Mouse (Mus musculus) inflammation-experienced regulatory T-cells, adult 16 weeks (primary cell): ENCODE data around the gene Prr30. TPM values are rescaled to one million over a fixed set of nuclear protein-coding genes. Genes with fewer than 3 reads are reported as not detected.

Experiments used
- polyA plus RNA-seq: library from polyadenylated mRNA; unstranded; fragments of 100-300 nt; shearing (Covaris generic); gene quantifications from one replicate; pipeline ENCODE4 v1.2.1, GENCODE M21; 2017

Prr30 gene
- polyA plus RNA-seq, result not detected

DNA sequence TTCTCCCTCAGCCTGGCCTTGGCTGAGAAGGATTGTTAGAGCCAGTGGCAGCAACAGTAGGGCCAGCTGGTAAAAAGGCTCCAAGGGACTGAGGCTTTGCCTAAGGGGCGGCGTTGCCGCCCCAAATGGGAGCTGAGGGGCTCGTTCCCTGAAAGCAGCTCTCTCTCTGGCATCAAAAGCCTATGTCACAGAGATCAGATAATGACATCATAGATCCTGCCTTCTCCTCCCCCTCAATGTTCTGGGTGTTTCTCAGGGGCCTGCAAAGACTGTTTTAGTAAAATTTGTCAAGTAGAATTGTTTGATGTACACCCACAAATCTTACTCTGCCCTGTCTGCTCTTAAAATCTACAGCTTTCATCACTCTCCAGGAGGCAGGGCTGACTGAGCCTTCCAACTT is at the start of gene Prr30:
Gene Prr30, minus strand, starts transcription at position 101 of the 400 bp plus-strand sequence.

